Mouse (Mus musculus) CD4-positive, CD25-positive, alpha-beta regulatory T cell, adult 4 months (primary cell): ENCODE data around the gene Irf2bpl. TPM values are rescaled to one million over a fixed set of nuclear protein-coding genes. Genes with fewer than 3 reads are reported as not detected.
A peak's percentile ranks its signal among the peaks of the same experiment; 100 is the strongest.

Source experiments
- ATAC-seq: one replicate; pipeline ENCODE4 v1.8.0; 2017
- polyA plus RNA-seq, 2 experiments: library from polyadenylated mRNA; unstranded; fragments of 100-300 nt; shearing (Covaris generic); gene quantifications; one replicate each; pipeline ENCODE4 v1.2.1; 2017

The Irf2bpl gene
- 10 to 100 TPM in 1 of 2 experiments, 1 to 10 TPM in 1; 7.6 to 18.8 TPM for polyA plus RNA-seq

DNA sequence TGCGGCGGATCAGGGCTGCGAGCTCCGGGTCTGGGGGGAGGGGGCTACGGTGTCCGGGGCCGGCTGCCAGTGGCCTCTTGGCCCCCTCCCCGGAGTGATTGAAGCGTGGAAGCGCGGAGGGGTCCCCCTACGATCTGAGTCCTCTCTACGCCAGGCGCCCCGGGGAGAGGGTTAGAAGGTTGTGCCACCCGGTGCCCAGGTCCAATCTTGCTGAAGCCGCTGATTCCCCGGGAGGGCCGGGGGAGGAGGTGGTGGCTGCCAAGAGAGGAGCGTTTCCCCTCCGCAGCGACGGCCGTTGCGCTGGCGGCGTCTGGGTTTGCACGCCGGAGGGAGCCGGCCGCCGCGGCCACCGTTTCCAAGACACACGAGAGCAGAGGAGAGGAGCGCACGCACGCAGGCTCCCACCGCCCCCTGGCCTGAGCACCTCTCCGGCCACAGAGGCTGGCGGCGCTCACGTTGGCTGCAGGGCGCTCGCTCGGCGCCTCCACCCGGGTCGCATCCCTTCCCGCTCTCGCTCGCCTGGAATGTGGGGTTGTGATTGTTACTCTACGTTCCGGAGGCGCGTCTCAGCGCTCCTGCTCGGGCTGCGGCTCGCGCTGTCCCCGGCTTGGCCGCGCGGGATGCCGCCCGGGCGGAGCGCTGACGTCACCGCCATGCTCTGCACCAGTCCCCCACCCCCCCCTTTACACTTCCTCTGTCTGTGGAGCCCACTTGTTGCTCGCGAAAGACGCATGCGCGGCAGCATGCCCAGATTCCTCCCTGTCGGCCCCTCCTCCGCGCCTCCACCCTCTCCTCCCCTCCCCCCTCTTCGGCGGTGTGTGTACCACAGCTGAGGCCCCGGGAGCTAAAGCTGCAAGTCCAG, at the start of gene Irf2bpl:
Gene Irf2bpl, minus strand, starts transcription at position 602 of the 862 bp plus-strand sequence.
- peak; percentile 77 for ATAC-seq

- ATAC-seq, result no peak
These were observed 48.0 kb upstream of the Irf2bpl start for GRCm38 (mm10) chr12:86932575-86932952.

DNA sequence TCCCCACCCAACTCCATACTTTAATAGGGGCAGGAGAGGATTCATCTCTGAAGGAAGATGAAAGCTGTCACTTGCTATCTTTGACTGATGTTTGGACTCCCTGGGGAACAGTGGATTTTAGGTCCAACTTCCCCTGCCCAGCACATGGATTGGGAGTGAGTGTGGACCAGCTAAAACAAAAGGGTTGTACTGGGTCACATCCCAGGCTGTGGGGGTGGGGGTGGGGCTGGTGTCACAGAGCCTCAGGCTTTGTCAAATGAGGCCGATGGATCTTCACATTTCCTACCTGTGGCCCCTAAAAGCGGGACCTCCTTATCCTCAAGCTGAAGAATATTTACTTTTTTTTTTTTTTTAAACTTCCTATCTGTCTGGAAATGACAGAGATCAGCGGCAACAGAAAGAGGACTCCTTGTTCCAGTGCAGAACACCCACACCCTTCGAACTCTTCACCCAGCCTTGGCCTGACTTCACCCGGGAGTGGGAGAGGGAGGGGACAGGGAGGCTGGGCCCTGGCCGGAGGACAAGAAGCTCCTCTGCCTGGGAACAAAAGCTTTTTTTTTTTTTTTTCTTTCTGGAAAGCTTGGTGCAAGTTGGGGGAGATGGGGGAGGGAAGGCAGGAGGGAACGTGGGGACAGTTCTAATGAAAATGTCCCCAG, 47.4 kb upstream of the Irf2bpl start:
- ATAC-seq, result no peak

GRCm38 (mm10) chr12:86930934-86931729, 46.5 kb upstream of the Irf2bpl start:
- no peak for ATAC-seq

DNA sequence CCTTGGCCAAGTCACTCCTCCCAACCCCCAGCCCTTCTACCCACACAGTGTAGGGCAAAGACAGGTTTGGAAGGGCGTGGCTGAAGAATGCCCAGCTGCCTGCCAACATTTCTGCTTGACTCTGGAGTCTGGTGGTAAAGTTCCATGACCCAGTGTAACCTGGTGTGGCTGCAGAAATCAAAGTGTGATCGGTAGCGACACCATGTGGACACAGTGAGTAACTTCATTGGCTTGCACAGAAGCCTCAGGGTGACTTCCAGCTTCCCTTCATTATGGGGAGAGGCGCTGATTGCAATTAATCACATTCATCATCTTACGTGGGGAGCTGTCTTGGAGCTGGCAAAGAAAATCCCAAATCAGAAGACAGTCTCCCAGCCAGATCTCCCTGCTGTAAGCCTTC, 39.2 kb upstream of the Irf2bpl start:
- ATAC-seq, result peak; percentile 88

DNA sequence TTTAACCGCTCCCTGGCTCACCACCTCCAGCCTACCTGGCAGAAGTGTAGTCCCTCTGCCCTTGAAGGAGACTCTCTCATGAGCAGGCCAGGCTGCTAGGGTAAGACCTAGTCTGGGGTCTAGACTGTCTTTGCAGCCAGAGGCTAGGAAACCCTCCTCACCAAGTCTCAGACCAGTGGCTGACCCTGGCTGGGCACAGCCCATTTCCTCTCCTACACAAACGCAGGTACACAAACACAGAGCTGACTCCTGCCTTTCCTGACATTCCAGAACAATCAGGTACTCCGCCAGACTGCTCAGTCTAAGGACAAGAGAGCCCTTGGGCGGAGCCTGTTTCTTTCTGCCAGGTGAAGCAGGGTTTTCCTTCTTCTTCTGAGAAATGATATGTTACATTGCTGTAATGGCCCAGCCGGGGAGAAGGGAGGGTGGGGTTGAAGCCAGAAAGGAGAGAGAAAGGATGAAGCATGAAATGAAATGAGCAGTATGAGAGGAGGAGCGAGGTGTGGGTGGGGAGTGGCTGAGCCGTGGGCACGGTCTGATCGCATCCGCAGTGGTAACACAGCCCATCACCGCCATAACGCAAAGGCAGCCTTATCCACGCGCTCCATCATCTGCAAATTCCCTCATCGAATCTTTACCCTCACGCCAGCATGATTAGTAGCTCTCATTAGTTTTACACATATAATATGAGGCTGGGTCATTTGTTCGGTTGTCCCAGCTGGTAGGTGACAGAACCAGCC, 34.6 kb upstream of the Irf2bpl start:
- no peak for ATAC-seq

DNA sequence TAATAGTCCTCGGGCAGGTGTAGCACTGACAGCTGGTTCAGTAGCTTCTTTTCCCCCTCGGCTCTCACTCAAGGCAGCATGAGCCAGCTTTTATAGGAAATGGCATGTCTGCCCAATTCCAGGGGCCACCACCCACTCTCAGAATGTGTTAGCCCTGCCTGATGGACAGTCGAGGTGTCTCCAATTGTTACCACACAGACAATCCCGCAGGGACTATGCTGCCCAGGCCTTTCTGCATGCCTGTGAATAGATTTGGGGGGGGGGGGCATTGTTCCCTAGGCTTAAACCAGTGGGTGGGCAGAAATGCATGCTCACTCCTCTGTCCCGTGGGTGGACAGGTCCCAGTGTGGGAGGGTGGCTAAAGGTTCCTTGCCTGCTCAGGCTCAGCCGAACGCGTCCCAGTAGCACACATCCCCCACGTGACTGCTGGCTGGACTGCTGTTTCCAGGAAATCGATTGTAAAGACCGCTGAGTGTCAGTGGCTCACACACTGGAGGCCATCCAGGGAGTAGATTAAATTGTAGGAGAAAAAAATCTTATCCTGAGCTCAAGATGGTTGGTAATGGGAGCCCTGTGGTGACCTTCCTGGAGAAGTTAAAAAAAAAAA, 33.9 kb upstream of the Irf2bpl start:
- ATAC-seq, result no peak

DNA sequence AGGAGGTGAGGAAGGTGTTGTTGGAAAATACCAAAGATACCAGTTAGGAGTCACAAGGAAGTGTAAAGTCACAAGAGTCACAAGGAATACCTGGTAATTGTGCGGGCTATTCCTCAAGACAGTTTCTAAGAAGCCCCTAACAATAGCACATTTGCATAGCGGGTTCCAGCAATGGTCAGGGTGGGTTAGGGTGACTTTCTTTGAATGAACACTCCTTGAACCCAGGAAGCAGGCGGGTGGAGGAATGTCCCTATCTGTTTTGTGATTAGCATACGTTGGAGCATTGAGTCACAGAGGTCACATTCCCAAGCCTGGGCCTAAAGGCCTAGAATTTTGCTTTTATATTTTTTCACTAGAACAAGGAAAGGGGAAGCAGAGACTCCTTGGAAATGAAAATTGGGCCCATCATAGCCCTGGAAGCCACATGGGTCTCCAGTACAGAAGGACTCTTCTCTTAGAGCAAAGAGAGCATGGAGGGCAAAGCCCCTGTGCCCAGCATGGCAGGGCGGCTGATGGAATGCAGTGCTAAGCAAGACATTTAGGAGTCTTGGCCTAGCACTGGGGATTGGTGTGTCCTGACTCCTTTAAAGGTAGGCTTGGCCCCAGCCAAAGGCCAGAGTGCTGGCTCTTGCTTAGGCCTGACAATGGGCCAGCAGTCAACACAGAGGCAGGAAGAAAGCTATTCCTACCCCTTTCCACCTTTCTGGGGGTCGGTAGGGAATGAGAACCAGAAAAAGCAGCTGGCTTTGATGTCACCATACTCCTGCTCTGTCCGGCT, 32.4 kb upstream of the Irf2bpl start:
- ATAC-seq, result no peak

DNA sequence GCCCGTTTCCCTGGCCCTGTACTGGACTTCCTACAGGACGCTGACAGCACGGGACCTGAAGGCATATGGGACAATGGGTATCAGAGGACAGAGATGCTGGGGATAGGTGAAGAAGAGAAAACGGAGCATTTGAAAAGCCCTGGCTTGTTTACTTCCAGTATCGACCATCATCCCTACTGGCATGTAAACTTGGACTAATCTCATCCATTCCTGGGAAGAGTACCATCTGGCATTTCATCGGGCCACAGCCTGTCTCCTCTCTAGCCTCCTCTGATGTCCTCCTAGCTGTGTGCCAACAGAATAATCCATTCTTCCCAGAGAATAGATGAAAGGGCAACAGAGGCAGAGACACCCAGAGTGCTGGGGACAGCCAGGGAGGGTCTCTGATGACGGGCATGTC, 31.0 kb upstream of the Irf2bpl start:
- no peak for ATAC-seq

- no peak for ATAC-seq
These were observed 30.2 kb upstream of the Irf2bpl start for GRCm38 (mm10) chr12:86914756-86915155.

DNA sequence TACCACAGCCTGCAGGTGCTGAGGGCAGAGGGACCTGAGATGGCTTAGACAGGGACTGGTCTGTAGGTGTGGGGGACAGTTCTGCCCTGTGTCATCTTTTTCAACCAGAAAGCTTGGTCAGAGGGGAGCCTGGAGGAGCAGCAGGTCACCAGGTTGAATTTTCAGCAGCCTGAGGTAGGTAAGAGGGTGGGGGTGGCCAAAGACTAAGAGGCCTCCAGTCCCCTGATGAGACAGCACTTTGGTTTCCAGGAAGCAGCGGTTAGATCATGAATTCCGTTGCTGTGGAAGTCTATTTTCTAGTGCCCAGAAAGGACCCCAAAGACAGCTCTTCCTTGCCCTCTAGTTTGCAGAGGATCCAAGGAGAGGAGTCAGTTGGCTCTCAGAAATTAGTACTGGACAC, 29.8 kb upstream of the Irf2bpl start:
- ATAC-seq, result no peak

DNA sequence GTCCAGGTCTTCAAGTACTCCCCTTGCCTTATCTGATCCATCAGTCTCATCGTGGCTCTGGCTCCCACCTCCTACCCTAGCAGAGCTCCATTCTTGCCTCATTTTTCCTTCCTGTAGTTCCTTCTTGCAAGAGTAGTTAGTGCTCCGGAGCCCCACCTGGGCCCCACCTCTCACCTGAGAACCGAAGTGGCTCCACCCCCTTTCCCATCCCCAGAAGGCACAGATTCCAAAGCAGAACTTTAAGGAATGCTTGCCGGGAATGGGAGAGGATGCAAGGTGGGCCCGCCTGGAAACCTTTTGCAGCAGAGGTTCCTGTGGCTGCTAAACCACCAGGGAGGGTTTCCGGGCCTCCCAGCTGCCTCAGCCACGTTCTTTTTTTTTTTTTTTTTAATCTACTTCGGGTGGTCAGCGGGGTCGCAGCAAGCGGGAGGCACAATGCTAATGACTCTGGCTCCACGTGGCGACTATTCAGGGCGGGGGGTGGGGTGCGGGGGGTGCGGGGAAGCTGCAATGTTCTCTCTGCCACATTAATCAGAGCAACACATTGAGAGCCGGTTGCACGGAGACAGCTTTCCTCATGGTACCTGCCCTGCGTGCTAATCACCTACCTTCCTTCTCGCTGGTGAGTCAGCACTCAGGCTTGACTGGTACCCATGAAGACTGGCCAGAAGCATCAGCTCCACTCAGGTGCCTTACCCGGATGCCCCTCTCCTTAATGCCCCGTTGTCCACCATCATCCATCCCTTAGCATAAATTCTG, 27.9 kb upstream of the Irf2bpl start:
- no peak for ATAC-seq

DNA sequence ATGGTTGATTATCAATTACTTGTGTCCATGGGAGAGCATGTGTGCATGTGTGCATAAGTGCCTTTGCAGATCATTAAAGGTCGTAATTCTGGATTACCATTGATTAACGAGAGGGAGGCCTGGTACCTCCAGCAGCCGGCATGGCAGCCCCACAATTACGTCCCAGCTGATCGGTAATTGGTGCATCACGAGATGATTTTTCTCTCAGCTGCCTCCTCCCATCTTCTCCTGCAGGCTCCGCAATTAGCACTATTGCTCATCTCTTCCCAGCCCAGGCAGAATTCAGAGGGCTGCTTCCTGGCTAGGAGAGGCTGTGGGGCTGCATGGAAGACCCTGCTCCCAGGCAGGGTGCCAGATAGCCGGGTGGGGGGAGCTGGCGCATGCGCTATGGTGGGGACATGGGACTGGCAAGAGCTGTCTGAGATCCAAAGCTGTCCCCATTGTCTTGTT, 26.9 kb upstream of the Irf2bpl start:
- no peak for ATAC-seq

GRCm38 (mm10) chr12:86906395-86906794, 21.8 kb upstream of the Irf2bpl start:
- ATAC-seq, result peak; percentile 99

- no peak for ATAC-seq
These were observed 21.3 kb upstream of the Irf2bpl start for GRCm38 (mm10) chr12:86905876-86906275.

DNA sequence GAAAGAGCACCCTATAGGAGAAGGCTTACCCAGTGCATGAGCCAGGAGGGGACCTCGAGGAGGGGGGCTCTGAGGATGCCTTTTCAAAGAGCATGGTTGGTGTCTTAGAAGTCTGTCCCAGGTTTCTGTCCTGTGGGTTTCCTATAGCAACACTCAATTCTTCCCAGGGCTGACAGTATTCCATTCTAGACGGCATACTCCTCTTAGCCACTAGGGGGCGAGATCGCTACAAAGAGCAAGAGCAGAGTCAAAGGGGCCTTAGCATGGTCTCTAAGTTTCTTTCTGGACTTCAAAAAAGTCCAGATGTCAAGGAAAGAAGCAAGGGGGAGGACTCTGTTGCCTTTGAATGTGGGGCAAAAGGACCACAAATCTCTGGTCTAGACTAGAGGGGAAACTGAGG, 20.6 kb upstream of the Irf2bpl start:
- ATAC-seq, result no peak

DNA sequence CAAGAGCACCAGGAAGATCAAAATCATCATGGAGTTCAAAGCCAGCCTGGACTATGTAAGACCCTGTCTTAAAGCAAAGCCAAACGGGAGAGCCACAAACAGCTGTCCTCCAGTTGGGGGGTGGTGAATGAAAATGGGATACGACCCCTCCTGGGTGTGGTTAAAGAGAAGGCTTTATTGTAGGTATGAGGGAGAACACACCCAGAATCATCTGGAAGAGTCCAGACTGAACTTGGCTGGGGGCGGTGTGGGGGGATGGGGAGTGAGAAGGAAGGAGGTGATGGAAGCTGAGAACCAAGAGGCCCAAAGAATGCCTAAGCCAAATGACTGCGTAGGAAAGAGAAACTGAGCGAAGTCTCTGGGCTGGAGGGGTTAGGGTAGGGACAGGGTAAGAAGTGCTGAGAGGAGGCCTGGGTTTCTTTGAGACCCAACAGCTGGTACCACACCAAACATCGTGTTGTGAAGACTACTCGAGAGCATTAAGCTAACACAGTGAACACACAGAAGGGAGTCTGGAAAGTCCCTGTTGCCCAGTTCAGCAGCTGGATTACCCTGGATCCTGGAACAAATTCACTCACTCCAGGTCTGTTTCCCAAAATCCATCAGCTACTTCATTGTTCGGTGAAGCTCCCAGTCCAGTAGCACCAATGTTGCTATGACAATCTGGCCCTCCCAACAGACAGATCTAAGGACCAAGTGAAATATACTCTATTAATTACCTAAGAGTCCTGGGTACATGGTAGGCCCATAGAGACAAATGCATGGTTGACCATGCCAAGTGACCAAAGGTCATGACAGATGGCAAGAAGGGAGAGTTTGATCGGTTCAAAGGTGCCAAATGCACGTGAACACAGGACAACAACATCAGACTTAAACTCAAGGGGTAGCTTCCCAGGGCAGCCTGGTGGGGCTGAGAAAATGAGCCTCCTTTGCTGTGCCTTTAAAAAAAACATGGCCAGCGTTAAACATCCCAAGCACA, 19.5 kb upstream of the Irf2bpl start:
- no peak for ATAC-seq

- ATAC-seq, result no peak
These were observed 15.0 kb upstream of the Irf2bpl start for GRCm38 (mm10) chr12:86899461-86900179.
